Mouse (Mus musculus) ES-E14 (cell line): ENCODE data around the gene Usf3. TPM values are rescaled to one million over a fixed set of nuclear protein-coding genes. Genes with fewer than 3 reads are reported as not detected.

Experiments used
- DNase-seq: peaks from one replicate; pipeline ENCODE4 v3.0.0-alpha.2; 2013; ENCODE audit warnings: low read depth, low spot score
- H3K27ac ChIP-seq: 2 replicates; pipeline ENCODE4 v1.5.1; 2012; ENCODE audit warnings: low read depth, mild to moderate bottlenecking, low read length, moderate library complexity, mixed read lengths; ENCODE audit not compliant: poor library complexity, insufficient read depth, severe bottlenecking
- H3K36me3 ChIP-seq: 2 replicates; pipeline ENCODE4 v1.6.1; 2012; ENCODE audit warnings: mild to moderate bottlenecking, low read length, moderate library complexity, mixed read lengths; ENCODE audit not compliant: control insufficient read depth, poor library complexity, insufficient read depth, severe bottlenecking
- H3K4me1 ChIP-seq, 2 experiments: fragments of 150-350 bp in 1 of 2; sonication (generic) in 1 of 2; 2 replicates each; pipeline ENCODE4 v1.6.1; 2012; ENCODE audit warnings: low read length in 2 of 2, mild to moderate bottlenecking in 1 of 2, mixed read lengths in 1 of 2; ENCODE audit not compliant: control insufficient read depth in 2 of 2, insufficient read depth in 2 of 2, poor library complexity in 1 of 2
- H3K4me3 ChIP-seq, 2 experiments: fragments of 150-350 bp in 1 of 2; sonication (generic) in 1 of 2; 2 replicates each; pipeline ENCODE4 v1.5.1; 2012; ENCODE audit warnings: low read length in 2 of 2, low read depth in 1 of 2, mild to moderate bottlenecking in 1 of 2, mixed read lengths in 1 of 2; ENCODE audit not compliant: insufficient read depth in 1 of 2, poor library complexity in 1 of 2, severe bottlenecking in 1 of 2
- H3K9ac ChIP-seq: 2 replicates; pipeline ENCODE4 v1.6.1; 2012; ENCODE audit warnings: low read depth, mild to moderate bottlenecking, low read length, mixed read lengths; ENCODE audit not compliant: poor library complexity, insufficient read depth, severe bottlenecking
- H3K9me3 ChIP-seq: fragments of 150-350 bp; sonication (generic); 2 replicates; pipeline ENCODE4 v1.6.1; 2012; ENCODE audit warnings: low read depth, mild to moderate bottlenecking, low read length; ENCODE audit not compliant: control insufficient read depth, insufficient read depth
- CHD2 ChIP-seq: IDR thresholded peaks from 2 replicates; pipeline ENCODE4 v1.6.1; 2014; ENCODE audit warnings: mild to moderate bottlenecking, low read depth, low read length, inconsistent platforms
- HCFC1 ChIP-seq: IDR thresholded peaks from 2 replicates; pipeline ENCODE4 v1.6.1; 2012; ENCODE audit warnings: low read length, inconsistent platforms, borderline replicate concordance; ENCODE audit not compliant: insufficient read depth
- MAFK ChIP-seq: IDR thresholded peaks from 2 replicates; pipeline ENCODE4 v1.6.1; 2014; ENCODE audit warnings: mild to moderate bottlenecking, low read depth, low read length, inconsistent platforms; ENCODE audit not compliant: insufficient read depth
- ZC3H11A ChIP-seq: IDR thresholded peaks from 2 replicates; pipeline ENCODE4 v1.6.1; 2012; ENCODE audit warnings: low read depth, mild to moderate bottlenecking, inconsistent platforms, low read length, borderline replicate concordance
- ZNF384 ChIP-seq: IDR thresholded peaks from 2 replicates; pipeline ENCODE4 v1.6.1; 2012; ENCODE audit warnings: low read depth, low read length, inconsistent platforms
- in situ Hi-C, 2 experiments: fragments of 600-800 bp; cut with MboI; formaldehyde crosslinking; loops; one replicate each; pipeline ENCODE4 v1.15.1; 2025; ENCODE audit warnings: low sequenced_read_pairs in 2 of 2, inconsistent platforms in 1 of 2; ENCODE audit not compliant: unreplicated experiment in 2 of 2
- total RNA-seq: library from RNA; depleted of rRNA; stranded (reverse); fragments of 300-350 nt; gene quantifications from 2 replicates; pipeline ENCODE4 v1.2.3, GENCODE M21; 2012

Gene Usf3
- total RNA-seq, 1 experiment = 7.1 TPM

DNA sequence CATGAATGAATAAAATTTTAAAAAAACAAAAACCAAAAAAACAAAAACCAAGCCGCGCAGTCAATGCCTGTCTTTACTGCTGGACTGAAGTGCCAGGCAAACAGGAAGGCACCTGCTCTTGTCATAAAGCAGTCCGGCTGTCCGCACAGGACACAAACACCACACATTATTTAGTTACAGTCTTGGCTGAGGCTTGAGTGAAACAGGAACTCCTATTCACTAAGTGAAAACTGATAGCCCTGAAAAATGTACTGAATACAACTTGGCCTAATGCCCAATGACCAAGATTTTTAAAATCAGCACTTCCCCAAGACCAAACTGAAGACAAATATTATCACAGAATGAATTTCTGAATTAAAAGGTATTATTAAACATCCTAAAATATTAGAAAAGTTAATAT is 46.6 kb upstream of the Usf3 start:
- in situ Hi-C loops = no loop called here
- H3K27ac ChIP-seq = no peak overlapping the region
- H3K36me3 ChIP-seq = no peaks in the 10 kb centered on the region
- peaks cover 0 to 2% of the 10 kb centered on the region in 2 experiments; a peak in 1 of 4 replicates for H3K4me1 ChIP-seq
- no peak overlapping the region for H3K4me3 ChIP-seq
- H3K9me3 ChIP-seq = no peaks in the 10 kb centered on the region
- no peak for DNase-seq
- no peak overlapping the region for H3K9ac ChIP-seq
- TF ChIP-seq ZNF384 (no peak), CHD2 (no peak), HCFC1 (no peak), MAFK (no peak), ZC3H11A (no peak)

DNA sequence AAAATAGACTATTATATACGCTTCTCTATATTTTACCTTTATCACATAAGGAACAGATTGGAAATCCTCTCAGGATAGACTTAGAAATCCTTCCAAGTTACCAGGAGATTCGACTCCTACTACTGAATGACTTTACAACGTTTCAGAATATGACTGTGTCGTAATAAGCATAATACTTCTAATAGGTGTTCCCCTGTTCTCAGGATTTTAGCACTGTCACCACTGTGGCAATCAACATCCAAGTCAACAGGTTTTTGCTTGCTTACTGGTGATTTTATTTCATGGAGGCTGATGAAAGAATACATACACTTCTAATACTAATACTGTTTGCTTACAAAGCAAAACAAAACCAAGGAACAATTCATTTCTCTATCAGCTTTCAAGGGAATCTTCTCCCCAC is 40.7 kb upstream of the Usf3 start:
- TF ChIP-seq HCFC1 = no peak
- TF ChIP-seq ZNF384 = no peak
- TF ChIP-seq MAFK = no peak
- TF ChIP-seq ZC3H11A = no peak
- TF ChIP-seq CHD2 = no peak
- no peak overlapping the region for H3K4me3 ChIP-seq
- H3K4me1 ChIP-seq = peaks cover 0 to 4% of the 10 kb centered on the region in 2 experiments; a peak in 1 of 4 replicates
- no peak overlapping the region for H3K9ac ChIP-seq
- no peaks in the 10 kb centered on the region for H3K36me3 ChIP-seq
- in situ Hi-C loops = no loop called here
- no peak for DNase-seq
- no peak overlapping the region for H3K27ac ChIP-seq
- no peaks in the 10 kb centered on the region for H3K9me3 ChIP-seq

DNA sequence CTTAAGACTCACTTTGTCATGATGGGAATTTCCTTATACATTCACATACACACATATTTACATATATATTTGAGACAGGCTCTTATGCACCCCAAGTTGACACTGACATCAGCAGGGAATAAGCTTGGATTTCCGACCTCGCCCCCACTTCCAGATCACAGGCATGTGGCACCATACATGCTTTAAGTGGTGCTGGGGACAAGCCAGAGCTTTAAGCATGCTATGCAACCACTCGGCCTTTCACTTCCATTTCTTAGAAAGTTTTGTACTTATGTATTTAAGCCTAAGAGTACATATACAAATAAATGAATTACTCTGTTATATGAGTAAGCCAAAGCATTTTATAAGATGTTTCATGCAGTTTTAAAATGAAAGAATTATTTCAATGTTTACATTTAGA is 39.9 kb upstream of the Usf3 start:
- TF ChIP-seq ZC3H11A (no peak), ZNF384 (no peak), MAFK (no peak), CHD2 (no peak)
- no peak overlapping the region for H3K9ac ChIP-seq
- H3K9me3 ChIP-seq = no peaks in the 10 kb centered on the region
- no peak overlapping the region for H3K4me3 ChIP-seq
- no peak overlapping the region for H3K27ac ChIP-seq
- in situ Hi-C loops = no loop called here
- H3K4me1 ChIP-seq = peaks cover 0 to 4% of the 10 kb centered on the region in 2 experiments; a peak in 1 of 4 replicates
- H3K36me3 ChIP-seq = no peaks in the 10 kb centered on the region
- no peak for DNase-seq

DNA sequence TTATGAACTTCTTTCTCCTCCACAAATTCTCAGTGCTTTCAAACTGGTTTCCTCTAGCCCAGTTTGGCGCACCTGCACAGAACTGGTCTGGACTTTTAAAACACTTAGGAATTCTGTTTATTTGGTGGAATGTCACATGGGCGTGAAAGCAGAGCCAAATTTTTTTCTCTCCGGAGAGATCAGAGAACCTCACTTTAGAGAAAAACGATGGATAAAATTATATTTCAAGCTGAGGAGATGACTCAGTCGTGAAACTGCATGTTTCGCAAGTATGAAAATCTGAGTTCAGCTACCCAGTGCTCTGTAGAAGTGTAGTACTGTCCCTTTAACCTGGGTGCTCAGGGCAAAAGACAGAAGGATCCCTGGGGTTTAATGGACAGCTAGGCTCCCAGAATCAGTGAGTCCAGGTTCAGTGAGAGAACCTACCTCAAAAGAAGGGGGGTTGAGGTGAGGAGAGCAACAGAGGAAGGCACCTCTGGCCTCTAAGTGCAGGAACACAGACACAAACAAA is 36.5 kb upstream of the Usf3 start:
- in situ Hi-C loops = no loop called here
- TF ChIP-seq ZC3H11A (no peak), MAFK (no peak), CHD2 (no peak), ZNF384 (no peak)

More for the DNA sequence above, 36.5 kb upstream of the Usf3 start:
- Histone ChIP-seq H3K9me3 (no peaks in the 10 kb centered on the region), H3K4me3 (no peak overlapping the region), H3K27ac (no peak overlapping the region), H3K36me3 (no peaks in the 10 kb centered on the region), H3K4me1 (peaks cover 0 to 4% of the 10 kb centered on the region in 2 experiments; a peak in 1 of 4 replicates), H3K9ac (no peak overlapping the region; the same call in 1 of the 2 replicates)
- DNase-seq = no peak
